Mouse (Mus musculus) lung, postnatal 10 days (tissue): ENCODE data around the gene Padi3.

Experiments
- DNase-seq: peaks from one replicate; pipeline ENCODE4 v3.0.0; 2021

The Padi3 gene

GRCm38 (mm10) chr4:140775876-140776275 lies 34.6 kb downstream of the Padi3 start:
- no peak for DNase-seq

GRCm38 (mm10) chr4:140774893-140775292 lies 35.6 kb downstream of the Padi3 start:
- DNase-seq = no peak

GRCm38 (mm10) chr4:140774025-140774800 lies 36.2 kb downstream of the Padi3 start, which contains the start of gene Padi4:
Padi4 (minus strand) TSS chr4:140774236.
- DNase-seq = no peak

GRCm38 (mm10) chr4:140771091-140771490 lies 39.4 kb downstream of the Padi3 start:
- peak; percentile 56 for DNase-seq

GRCm38 (mm10) chr4:140770433-140770832 lies 40.0 kb downstream of the Padi3 start:
- DNase-seq = peak; percentile 80

GRCm38 (mm10) chr4:140768973-140769372 lies 41.5 kb downstream of the Padi3 start:
- DNase-seq = no peak

GRCm38 (mm10) chr4:140765936-140766335 lies 44.5 kb downstream of the Padi3 start:
- no peak for DNase-seq

- peak; percentile 73 for DNase-seq
Observed at GRCm38 (mm10) chr4:140763158-140763557, 47.3 kb downstream of the Padi3 start.

GRCm38 (mm10) chr4:140761601-140762000 lies 48.8 kb downstream of the Padi3 start:
- DNase-seq = peak; percentile 67

- DNase-seq = no peak
Observed at GRCm38 (mm10) chr4:140755811-140756210, 54.6 kb downstream of the Padi3 start.

- DNase-seq = no peak
Observed at GRCm38 (mm10) chr4:140753366-140753765, 57.1 kb downstream of the Padi3 start.

- peak; percentile 50 for DNase-seq
Observed at GRCm38 (mm10) chr4:140750328-140750727, 60.1 kb downstream of the Padi3 start.

GRCm38 (mm10) chr4:140747978-140748377 lies 62.5 kb downstream of the Padi3 start:
- peak; percentile 47 for DNase-seq

- DNase-seq = peak; percentile 67
Observed at GRCm38 (mm10) chr4:140744654-140745053, 65.8 kb downstream of the Padi3 start.

GRCm38 (mm10) chr4:140743086-140743485 lies 67.4 kb downstream of the Padi3 start:
- DNase-seq = no peak

- no peak for DNase-seq
Observed at GRCm38 (mm10) chr4:140742543-140742942, 67.9 kb downstream of the Padi3 start, which contains the start of gene Padi6. Padi6 (minus strand) TSS chr4:140742643.

GRCm38 (mm10) chr4:140741401-140741800 lies 69.0 kb downstream of the Padi3 start:
- no peak for DNase-seq

GRCm38 (mm10) chr4:140740655-140741054 lies 69.8 kb downstream of the Padi3 start:
- DNase-seq = no peak
